Mouse (Mus musculus): Measurements from ENCODE around the gene Gm5089. TPM values are rescaled to one million over a fixed set of nuclear protein-coding genes. Genes with fewer than 3 reads are reported as not detected.

Gm5089 gene
- polyA plus RNA-seq, 1 experiment = not detected

DNA sequence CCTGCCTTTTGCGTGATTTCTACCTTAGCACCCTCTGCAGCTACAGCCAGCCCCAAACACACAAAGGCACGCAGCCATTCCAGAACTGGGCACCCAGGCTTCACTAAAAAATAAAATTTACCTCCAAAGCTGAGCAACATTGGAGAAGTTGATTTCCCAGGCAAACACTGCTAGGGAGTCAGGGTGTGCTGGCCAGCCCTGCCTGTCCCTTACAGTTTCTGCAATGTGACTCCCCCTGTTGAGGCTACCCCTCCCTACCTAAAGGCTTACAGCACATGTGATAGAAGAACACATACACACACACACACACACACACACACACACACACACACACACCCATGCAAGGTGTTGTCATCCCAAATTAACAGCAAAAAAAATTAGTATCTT lies 37.4 kb downstream of the Gm5089 start:
- Histone ChIP-seq H3K4me3 (ENCODE audit: control insufficient read depth, low read depth, low read length) (no peak overlapping the region), H3K36me3 (ENCODE audit: control insufficient read depth, insufficient read depth, low read length) (no peaks in the 10 kb centered on the region), H3K27me3 (ENCODE audit: control insufficient read depth, insufficient read depth, low read length) (no peaks in the 10 kb centered on the region), H3K27ac (ENCODE audit: control insufficient read depth, insufficient read depth, low read depth, low read length) (no peak overlapping the region), H3K4me1 (ENCODE audit: control insufficient read depth, insufficient read depth, low read length) (no peaks in the 10 kb centered on the region)
- TF ChIP-seq POLR2A (IDR thresholded peaks at IDR 0.05; ENCODE audit: control insufficient read depth, low read depth, low read length) (no peak), CTCF (IDR thresholded peaks at IDR 0.05; ENCODE audit: control insufficient read depth, insufficient read depth, insufficient replicate concordance, low read depth, low read length) (no peak)

DNA sequence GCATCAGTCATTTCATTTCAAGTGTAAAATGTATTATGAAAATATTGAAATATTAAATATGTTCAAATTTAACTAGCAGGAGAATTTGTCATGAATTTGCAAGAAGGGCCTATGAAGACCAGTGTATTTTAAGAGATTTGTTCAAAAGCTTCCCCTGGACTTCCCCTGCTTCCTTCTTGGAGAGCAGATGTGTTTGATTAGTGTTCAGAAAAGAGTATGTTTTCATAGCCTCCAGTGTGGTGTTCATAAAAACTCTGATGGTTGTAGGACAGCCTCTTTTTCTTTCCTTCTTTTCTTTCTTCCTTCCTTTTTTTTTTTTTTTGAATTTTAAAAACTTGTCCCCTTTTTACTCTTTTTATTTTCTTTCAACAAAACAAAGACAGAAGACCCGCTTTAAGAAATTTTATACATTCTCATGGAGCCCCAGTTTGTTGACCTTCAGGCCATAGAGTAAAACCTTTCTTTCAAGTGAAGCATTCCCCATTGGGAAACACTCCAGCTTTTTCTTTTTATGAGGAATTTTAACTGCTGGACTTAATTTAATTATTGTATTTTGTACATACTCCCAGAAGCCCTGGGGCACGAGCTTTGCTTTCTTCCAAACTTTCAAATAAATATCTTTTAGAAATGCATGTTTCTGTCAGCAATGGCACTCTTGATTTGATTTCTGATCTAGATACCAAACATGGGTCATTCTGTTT lies 37.9 kb downstream of the Gm5089 start:
- no peaks in the 10 kb centered on the region for H3K4me1 ChIP-seq (ENCODE audit: control insufficient read depth, insufficient read depth, low read length)
- TF ChIP-seq CTCF (IDR thresholded peaks at IDR 0.05; ENCODE audit: control insufficient read depth, insufficient read depth, insufficient replicate concordance, low read depth, low read length) (no peak), POLR2A (IDR thresholded peaks at IDR 0.05; ENCODE audit: control insufficient read depth, low read depth, low read length) (no peak)
- no peak overlapping the region for H3K4me3 ChIP-seq (ENCODE audit: control insufficient read depth, low read depth, low read length)
- H3K27me3 ChIP-seq (ENCODE audit: control insufficient read depth, insufficient read depth, low read length) = no peaks in the 10 kb centered on the region
- no peaks in the 10 kb centered on the region for H3K36me3 ChIP-seq (ENCODE audit: control insufficient read depth, insufficient read depth, low read length)
- H3K27ac ChIP-seq (ENCODE audit: control insufficient read depth, insufficient read depth, low read depth, low read length) = no peak overlapping the region

DNA sequence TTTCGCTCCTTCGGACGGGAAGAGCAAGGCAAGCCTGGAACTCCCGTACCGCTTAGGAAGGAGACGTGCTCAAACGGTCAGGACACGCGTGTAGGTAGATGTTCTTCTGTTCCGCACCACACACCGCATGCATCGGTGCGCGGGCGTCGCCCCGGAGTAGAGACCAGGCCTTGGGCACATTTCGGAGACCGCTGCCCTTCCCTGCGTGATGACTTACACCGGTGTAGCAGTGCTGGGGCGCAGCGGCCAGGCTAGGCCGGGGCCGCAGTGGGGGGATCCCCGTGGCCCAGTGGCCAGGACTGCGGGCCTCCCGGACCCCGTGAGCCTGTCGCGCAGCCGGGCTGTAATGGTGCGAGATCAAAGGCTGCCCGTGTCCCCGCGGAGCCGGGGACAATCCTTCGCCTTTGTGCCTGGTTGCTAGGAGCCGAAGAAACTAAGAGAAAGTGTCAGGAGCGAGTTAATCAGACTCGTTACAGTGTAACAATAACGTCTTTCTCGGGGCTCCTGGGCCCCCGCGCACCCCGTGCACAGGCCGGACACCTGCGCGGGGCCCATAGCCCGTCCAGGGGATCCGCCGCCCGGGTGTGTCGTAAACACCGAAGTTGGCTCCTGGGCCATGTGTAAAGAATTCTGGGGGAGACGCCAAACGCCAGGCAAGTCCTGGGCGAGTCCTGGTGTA lies 44.2 kb downstream of the Gm5089 start:
- H3K27ac ChIP-seq (ENCODE audit: control insufficient read depth, insufficient read depth, low read depth, low read length) = no peak overlapping the region
- no peaks in the 10 kb centered on the region; the same call in none of the 2 replicates for H3K27me3 ChIP-seq (ENCODE audit: control insufficient read depth, insufficient read depth, low read length)
- H3K36me3 ChIP-seq (ENCODE audit: control insufficient read depth, insufficient read depth, low read length) = no peaks in the 10 kb centered on the region
- H3K4me1 ChIP-seq (ENCODE audit: control insufficient read depth, insufficient read depth, low read length) = peaks cover 4% of the 10 kb centered on the region
- peak overlapping the region; percentile 54 for H3K4me3 ChIP-seq (ENCODE audit: control insufficient read depth, low read depth, low read length)
- TF ChIP-seq CTCF (IDR thresholded peaks at IDR 0.05; ENCODE audit: control insufficient read depth, insufficient read depth, insufficient replicate concordance, low read depth, low read length) = no peak
- no peak for TF ChIP-seq POLR2A (IDR thresholded peaks at IDR 0.05; ENCODE audit: control insufficient read depth, low read depth, low read length)

DNA sequence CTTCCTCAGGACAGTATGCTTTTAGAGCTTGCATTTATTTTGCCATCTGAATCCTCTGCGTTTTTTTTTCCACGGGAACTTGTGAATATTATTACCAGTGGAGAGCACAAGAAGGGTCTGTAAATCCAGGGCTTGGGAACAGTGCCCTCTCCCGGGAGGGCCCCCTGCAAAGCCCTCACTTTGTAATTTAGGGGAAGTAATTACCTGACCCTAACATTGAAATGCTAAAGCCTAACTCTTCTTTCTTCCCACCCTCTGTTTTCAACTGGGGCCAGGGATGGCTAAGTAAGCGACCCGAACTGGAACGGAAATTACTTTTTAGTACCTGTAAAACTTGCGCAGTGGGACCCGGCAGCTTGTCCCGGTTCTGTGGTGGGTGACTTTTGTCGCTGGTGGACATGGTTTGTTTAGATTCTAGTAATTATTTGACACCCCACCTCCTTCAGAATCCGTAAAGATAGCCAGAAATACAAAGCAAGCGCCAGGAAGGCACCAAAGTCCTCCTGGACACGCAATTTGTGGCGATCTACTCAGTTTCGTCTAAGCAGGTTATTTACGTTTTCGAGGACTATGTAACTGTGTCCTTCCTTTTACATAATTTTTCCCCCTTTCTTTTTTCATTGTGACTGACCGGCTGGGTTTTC lies 44.9 kb downstream of the Gm5089 start:
- Histone ChIP-seq H3K4me1 (ENCODE audit: control insufficient read depth, insufficient read depth, low read length) (peaks cover 4% of the 10 kb centered on the region), H3K27ac (ENCODE audit: control insufficient read depth, insufficient read depth, low read depth, low read length) (no peak overlapping the region), H3K27me3 (ENCODE audit: control insufficient read depth, insufficient read depth, low read length) (no peaks in the 10 kb centered on the region; the same call in none of the 2 replicates), H3K4me3 (ENCODE audit: control insufficient read depth, low read depth, low read length) (peak overlapping the region; percentile 54), H3K36me3 (ENCODE audit: control insufficient read depth, insufficient read depth, low read length) (no peaks in the 10 kb centered on the region)
- TF ChIP-seq POLR2A (IDR thresholded peaks at IDR 0.05; ENCODE audit: control insufficient read depth, low read depth, low read length) (no peak), CTCF (IDR thresholded peaks at IDR 0.05; ENCODE audit: control insufficient read depth, insufficient read depth, insufficient replicate concordance, low read depth, low read length) (no peak)

DNA sequence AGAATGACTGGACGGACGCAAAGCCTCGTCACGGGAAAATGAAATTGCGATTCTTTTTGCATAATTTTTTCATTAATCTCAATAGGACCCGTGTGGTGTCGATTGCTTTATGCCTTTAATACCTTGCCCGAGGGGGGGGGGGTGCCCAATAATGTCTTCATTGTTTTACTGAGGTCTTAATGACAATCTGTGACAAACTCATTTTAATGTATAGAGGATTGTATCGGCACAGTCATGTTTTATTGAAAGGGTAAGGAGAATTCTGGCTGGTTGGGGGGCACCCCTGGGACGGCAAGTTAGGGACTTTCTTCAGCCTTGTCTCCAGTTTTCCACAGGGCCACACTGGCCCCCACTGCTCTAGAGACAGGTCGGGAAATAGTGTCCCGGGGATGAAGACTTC lies 45.7 kb downstream of the Gm5089 start:
- H3K36me3 ChIP-seq (ENCODE audit: control insufficient read depth, insufficient read depth, low read length) = no peaks in the 10 kb centered on the region
- TF ChIP-seq POLR2A (IDR thresholded peaks at IDR 0.05; ENCODE audit: control insufficient read depth, low read depth, low read length) = no peak
- TF ChIP-seq CTCF (IDR thresholded peaks at IDR 0.05; ENCODE audit: control insufficient read depth, insufficient read depth, insufficient replicate concordance, low read depth, low read length) = no peak
- no peaks in the 10 kb centered on the region; the same call in none of the 2 replicates for H3K27me3 ChIP-seq (ENCODE audit: control insufficient read depth, insufficient read depth, low read length)
- H3K4me3 ChIP-seq (ENCODE audit: control insufficient read depth, low read depth, low read length) = no peak overlapping the region
- peaks cover 4% of the 10 kb centered on the region for H3K4me1 ChIP-seq (ENCODE audit: control insufficient read depth, insufficient read depth, low read length)
- no peak overlapping the region for H3K27ac ChIP-seq (ENCODE audit: control insufficient read depth, insufficient read depth, low read depth, low read length)

DNA sequence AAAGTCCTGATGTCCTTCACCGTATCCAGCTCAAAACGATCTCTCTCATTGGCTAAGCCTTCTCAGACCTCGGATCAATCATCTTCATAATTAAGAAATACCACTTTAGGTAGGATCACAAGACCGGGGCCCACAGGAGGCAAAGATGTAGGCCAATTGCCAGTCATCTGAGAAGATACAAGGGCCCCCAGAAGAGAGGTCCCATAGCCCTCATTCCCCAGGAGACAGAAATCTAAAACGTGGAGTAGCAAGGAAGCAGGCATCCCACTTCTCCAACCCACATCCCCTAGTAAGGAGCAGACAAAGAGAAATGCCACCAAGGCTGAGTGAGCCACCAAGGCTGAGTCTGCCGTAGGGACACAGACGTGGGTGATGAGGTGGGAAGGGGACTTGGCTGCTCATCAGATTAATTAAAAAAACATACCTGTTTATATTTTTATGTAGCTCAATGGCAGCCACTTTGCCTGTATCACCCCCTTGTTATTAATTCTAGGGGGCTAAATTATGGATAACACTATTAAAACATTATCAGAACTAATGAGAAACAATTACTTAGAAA lies 46.2 kb downstream of the Gm5089 start:
- TF ChIP-seq CTCF (IDR thresholded peaks at IDR 0.05; ENCODE audit: control insufficient read depth, insufficient read depth, insufficient replicate concordance, low read depth, low read length) = no peak
- no peak for TF ChIP-seq POLR2A (IDR thresholded peaks at IDR 0.05; ENCODE audit: control insufficient read depth, low read depth, low read length)
- Histone ChIP-seq H3K4me3 (ENCODE audit: control insufficient read depth, low read depth, low read length) (no peak overlapping the region), H3K4me1 (ENCODE audit: control insufficient read depth, insufficient read depth, low read length) (peaks cover 4% of the 10 kb centered on the region), H3K27me3 (ENCODE audit: control insufficient read depth, insufficient read depth, low read length) (no peaks in the 10 kb centered on the region; the same call in none of the 2 replicates), H3K36me3 (ENCODE audit: control insufficient read depth, insufficient read depth, low read length) (no peaks in the 10 kb centered on the region), H3K27ac (ENCODE audit: control insufficient read depth, insufficient read depth, low read depth, low read length) (no peak overlapping the region)

DNA sequence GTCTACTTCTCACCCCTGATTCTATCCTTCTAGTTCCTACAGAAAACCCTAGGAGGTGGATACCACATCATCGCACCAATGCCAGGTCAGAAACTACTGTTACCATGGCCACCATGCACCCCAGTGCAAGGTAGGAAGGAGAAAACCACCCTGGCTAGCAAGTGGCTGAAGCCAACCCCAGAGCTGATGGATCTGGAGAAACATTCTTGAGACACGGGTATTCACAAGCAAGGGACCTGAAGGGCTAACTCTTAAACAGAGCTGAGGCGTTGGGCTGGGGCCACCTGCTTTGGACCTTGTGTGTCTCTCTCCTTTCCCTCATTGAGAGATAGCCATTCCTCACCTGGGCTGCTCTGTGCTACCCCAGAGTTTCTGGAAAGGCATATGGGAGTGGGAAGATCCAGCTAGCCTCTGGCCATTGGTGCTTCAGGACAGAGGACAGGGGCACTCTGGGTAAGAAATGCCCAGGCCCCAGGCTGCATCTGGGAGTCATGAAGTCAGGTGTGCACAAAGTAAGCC lies 47.4 kb downstream of the Gm5089 start:
- no peaks in the 10 kb centered on the region for H3K36me3 ChIP-seq (ENCODE audit: control insufficient read depth, insufficient read depth, low read length)
- H3K27ac ChIP-seq (ENCODE audit: control insufficient read depth, insufficient read depth, low read depth, low read length) = no peak overlapping the region
- no peak overlapping the region for H3K4me3 ChIP-seq (ENCODE audit: control insufficient read depth, low read depth, low read length)
- no peak for TF ChIP-seq CTCF (IDR thresholded peaks at IDR 0.05; ENCODE audit: control insufficient read depth, insufficient read depth, insufficient replicate concordance, low read depth, low read length)
- TF ChIP-seq POLR2A (IDR thresholded peaks at IDR 0.05; ENCODE audit: control insufficient read depth, low read depth, low read length) = no peak
- no peaks in the 10 kb centered on the region; the same call in none of the 2 replicates for H3K27me3 ChIP-seq (ENCODE audit: control insufficient read depth, insufficient read depth, low read length)
- H3K4me1 ChIP-seq (ENCODE audit: control insufficient read depth, insufficient read depth, low read length) = peaks cover 4% of the 10 kb centered on the region
